Mouse (Mus musculus): Measurements from ENCODE around the gene Srd5a2. TPM values are rescaled to one million over a fixed set of nuclear protein-coding genes. Genes with fewer than 3 reads are reported as not detected.

The Srd5a2 gene
- total and polyA plus RNA-seq, 3 experiments = not detected

DNA sequence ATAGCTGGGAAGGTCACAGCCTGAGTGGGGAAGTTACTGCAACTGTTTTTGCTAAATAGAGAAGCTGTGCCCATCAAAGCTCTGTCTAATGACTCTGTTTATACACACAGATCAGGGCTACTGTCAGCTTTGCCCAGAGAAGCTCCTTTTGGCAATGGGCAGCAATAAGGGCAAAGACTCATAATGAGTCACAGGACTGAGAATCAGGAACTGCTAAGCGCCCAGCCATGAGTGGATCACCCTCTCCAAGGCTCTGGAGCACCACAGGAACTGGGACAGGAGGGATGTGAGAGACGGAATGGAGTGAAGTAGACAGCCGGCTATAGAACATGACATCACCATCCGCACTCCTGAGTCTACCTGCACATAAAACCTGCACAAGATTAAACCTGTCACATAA, 29.4 kb downstream of the Srd5a2 start:
- H3K36me3 ChIP-seq (ENCODE audit: control insufficient read depth in 1 of 2, insufficient read depth in 2 of 2, low read length in 2 of 2) = no peaks in the 10 kb centered on the region
- no peaks in the 10 kb centered on the region; the same call in 1 of the 2 replicates for H3K79me2 ChIP-seq (ENCODE audit: control insufficient read depth, insufficient read depth, low read length, poor library complexity)
- H3K27me3 ChIP-seq (ENCODE audit: control insufficient read depth in 1 of 2, insufficient read depth in 2 of 2, low read length in 2 of 2) = peaks cover 0 to 3% of the 10 kb centered on the region in 2 experiments; a peak in 2 of 4 replicates
- H3K9me3 ChIP-seq (replicated peaks; ENCODE audit: insufficient read depth, low read length) = no peaks in the 10 kb centered on the region
- H3K4me1 ChIP-seq (ENCODE audit: control insufficient read depth in 1 of 2, insufficient read depth in 2 of 2, low read length in 2 of 2) = 0 out of 4 replicates have a peak, but pooled peaks cover 0 to 3% of the 10 kb centered on the region in 2 experiments
- no peak for DNase-seq (ENCODE audit: low read depth, low spot score)
- H3K4me3 ChIP-seq (ENCODE audit: control insufficient read depth in 1 of 2, insufficient read depth in 1 of 2, low read depth in 2 of 2, low read length in 2 of 2) = no peak overlapping the region
- no peak overlapping the region for H3K9ac ChIP-seq (ENCODE audit: control insufficient read depth, low read depth, low read length, poor library complexity, severe bottlenecking)
- no peak for TF ChIP-seq MYC (IDR thresholded peaks at IDR 0.05; ENCODE audit: low read depth, low read length)
- no peak for TF ChIP-seq E2F4 (IDR thresholded peaks at IDR 0.05; ENCODE audit: borderline replicate concordance, low read depth, low read length)
- TF ChIP-seq NRF1 (IDR thresholded peaks at IDR 0.05; ENCODE audit: insufficient read depth, low read depth, low read length, poor library complexity, severe bottlenecking) = no peak
- no peak for TF ChIP-seq ZC3H11A (IDR thresholded peaks at IDR 0.05; ENCODE audit: low read depth, low read length)
- TF ChIP-seq POLR2AphosphoS2 (IDR thresholded peaks at IDR 0.05; ENCODE audit: low read length) = no peak
- no peak for TF ChIP-seq SMC3 (IDR thresholded peaks at IDR 0.05; ENCODE audit: low read depth, low read length)
- TF ChIP-seq POLR2AphosphoS5 (IDR thresholded peaks at IDR 0.05; ENCODE audit: borderline replicate concordance, low read depth, low read length) = no peak
- TF ChIP-seq MAZ (IDR thresholded peaks at IDR 0.05; ENCODE audit: low read depth, low read length) = no peak
- H3K27ac ChIP-seq (ENCODE audit: control insufficient read depth, low read depth, low read length) = no peak overlapping the region

DNA sequence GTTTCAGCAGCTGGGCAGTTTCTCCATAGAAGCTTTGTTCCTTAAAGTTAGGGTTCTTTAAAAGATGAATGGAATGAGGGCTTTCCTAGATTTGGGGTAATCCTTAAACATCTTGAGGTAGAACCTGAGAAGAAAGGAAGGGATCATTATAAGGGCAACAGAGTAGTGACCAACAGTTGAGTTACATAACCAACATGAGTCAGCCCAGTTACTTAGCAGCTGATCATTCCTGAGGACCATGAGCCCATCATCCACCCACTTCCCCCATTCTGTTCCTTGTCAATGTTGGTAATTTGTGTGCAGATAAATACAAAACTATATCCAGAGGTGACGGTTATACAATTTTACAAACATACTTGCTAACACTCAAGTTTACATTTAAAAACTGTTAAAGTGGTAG, 30.1 kb downstream of the Srd5a2 start:
- H3K4me3 ChIP-seq (ENCODE audit: control insufficient read depth in 1 of 2, insufficient read depth in 1 of 2, low read depth in 2 of 2, low read length in 2 of 2) = no peak overlapping the region
- H3K27me3 ChIP-seq (ENCODE audit: control insufficient read depth in 1 of 2, insufficient read depth in 2 of 2, low read length in 2 of 2) = peaks cover 0 to 3% of the 10 kb centered on the region in 2 experiments; a peak in 2 of 4 replicates
- TF ChIP-seq TAL1 (IDR thresholded peaks at IDR 0.05; ENCODE audit: low read length) (no peak), KAT2A (conservative IDR thresholded peaks at IDR 0.05; ENCODE audit: low read depth, low read length) (no peak), BHLHE40 (IDR thresholded peaks at IDR 0.05; ENCODE audit: borderline replicate concordance, low read depth, low read length) (no peak), MYC (IDR thresholded peaks at IDR 0.05; ENCODE audit: low read depth, low read length) (no peak), CTCF (IDR thresholded peaks at IDR 0.05 in 2 of 3, conservative IDR thresholded peaks at IDR 0.05 in 1 of 3; ENCODE audit: control insufficient read depth in 1 of 3, insufficient read depth in 1 of 3, low read depth in 2 of 3, low read length in 3 of 3, poor library complexity in 1 of 3, severe bottlenecking in 1 of 3) (no peak), CHD1 (IDR thresholded peaks at IDR 0.05; ENCODE audit: low read depth, low read length) (no peak), TCF12 (IDR thresholded peaks at IDR 0.05; ENCODE audit: low read depth, low read length) (no peak), UBTF (IDR thresholded peaks at IDR 0.05; ENCODE audit: borderline replicate concordance, insufficient read depth, low read depth, low read length) (no peak), ELF1 (IDR thresholded peaks at IDR 0.05; ENCODE audit: low read depth, low read length) (no peak), USF1 (IDR thresholded peaks at IDR 0.05; ENCODE audit: low read depth, low read length) (no peak), E2F4 (IDR thresholded peaks at IDR 0.05; ENCODE audit: borderline replicate concordance, low read depth, low read length) (no peak), GATA1 (IDR thresholded peaks at IDR 0.05; ENCODE audit: low read depth, low read length) (no peak)
- 0 out of 4 replicates have a peak, but pooled peaks cover 0 to 3% of the 10 kb centered on the region in 2 experiments for H3K4me1 ChIP-seq (ENCODE audit: control insufficient read depth in 1 of 2, insufficient read depth in 2 of 2, low read length in 2 of 2)
- no peaks in the 10 kb centered on the region for H3K9me3 ChIP-seq (replicated peaks; ENCODE audit: insufficient read depth, low read length)
- H3K36me3 ChIP-seq (ENCODE audit: control insufficient read depth in 1 of 2, insufficient read depth in 2 of 2, low read length in 2 of 2) = no peaks in the 10 kb centered on the region
- H3K79me2 ChIP-seq (ENCODE audit: control insufficient read depth, insufficient read depth, low read length, poor library complexity) = no peaks in the 10 kb centered on the region; the same call in 1 of the 2 replicates
- no peak overlapping the region for H3K9ac ChIP-seq (ENCODE audit: control insufficient read depth, low read depth, low read length, poor library complexity, severe bottlenecking)
- H3K27ac ChIP-seq (ENCODE audit: control insufficient read depth, low read depth, low read length) = no peak overlapping the region
- DNase-seq (ENCODE audit: low read depth, low spot score) = no peak
